Mouse (Mus musculus): ENCODE results near the gene Tor3a.
A peak's percentile ranks its signal among the peaks of the same experiment; 100 is the strongest.

The Tor3a gene

GRCm38 (mm10) chr1:156674195-156675000, at the start of gene Tor3a:
TSS of gene Tor3a (minus strand) at chr1:156674356.
- peak; percentile 88 to 91 for DNase-seq

- no peak for DNase-seq
These were observed 47.9 kb upstream of the Tor3a start for GRCm38 (mm10) chr1:156722089-156722488.

- DNase-seq = peak; percentile 30 to 31
These were observed 45.9 kb upstream of the Tor3a start for GRCm38 (mm10) chr1:156720046-156720445.

GRCm38 (mm10) chr1:156718950-156719805, 45.0 kb upstream of the Tor3a start, which contains the start of gene Fam20b:
TSS of gene Fam20b (minus strand) at chr1:156719086.
- peak; percentile 97 to 98 for DNase-seq

GRCm38 (mm10) chr1:156718286-156718949, 44.3 kb upstream of the Tor3a start:
- DNase-seq = peak; percentile 39 to 67

GRCm38 (mm10) chr1:156717751-156718285, 43.7 kb upstream of the Tor3a start:
- DNase-seq = peak; percentile 29 to 80

- DNase-seq = no peak
These were observed 42.5 kb upstream of the Tor3a start for GRCm38 (mm10) chr1:156716681-156717080.

- no peak for DNase-seq
These were observed 36.4 kb upstream of the Tor3a start for GRCm38 (mm10) chr1:156710472-156711098.

- no peak for DNase-seq
These were observed 34.5 kb upstream of the Tor3a start for GRCm38 (mm10) chr1:156708672-156709071.

- no peak for DNase-seq
These were observed 31.6 kb upstream of the Tor3a start for GRCm38 (mm10) chr1:156705696-156706285.

GRCm38 (mm10) chr1:156703444-156703843, 29.3 kb upstream of the Tor3a start:
- DNase-seq = no peak

GRCm38 (mm10) chr1:156702151-156702550, 28.0 kb upstream of the Tor3a start:
- DNase-seq = no peak

GRCm38 (mm10) chr1:156686025-156686661, 12.0 kb upstream of the Tor3a start:
- no peak for DNase-seq

GRCm38 (mm10) chr1:156679599-156679998, 5.4 kb upstream of the Tor3a start:
- DNase-seq = no peak

- DNase-seq = no peak
These were observed 3.1 kb upstream of the Tor3a start for GRCm38 (mm10) chr1:156677230-156677629.

GRCm38 (mm10) chr1:156676596-156676995, 2.4 kb upstream of the Tor3a start:
- peak in 1 of 2 experiments; percentile 43 for DNase-seq

GRCm38 (mm10) chr1:156676171-156676570, 2.0 kb upstream of the Tor3a start:
- peak; percentile 36 to 75 for DNase-seq

- peak; percentile 24 to 64 for DNase-seq
These were observed 521 bp downstream of the Tor3a start for GRCm38 (mm10) chr1:156673476-156674194.

- DNase-seq = peak in 1 of 2 experiments; percentile 24
These were observed 1.3 kb downstream of the Tor3a start for GRCm38 (mm10) chr1:156672720-156673475.

- DNase-seq = no peak
These were observed 2.2 kb downstream of the Tor3a start for GRCm38 (mm10) chr1:156671921-156672320.
